Mouse (Mus musculus): Measurements from ENCODE around the gene Lysmd1. TPM values are rescaled to one million over a fixed set of nuclear protein-coding genes. Genes with fewer than 3 reads are reported as not detected.
"Not testable (repeated sequence)": the region's sequence is repeated elsewhere in the genome, so short reads cannot be mapped to it uniquely, and the experiment has no call there.

Gene Lysmd1
- polyA plus RNA-seq (2016; fragmentation: Nextera tagmentation; extraction: Ambion mirVana): 22.6 and 23.9 TPM in 2 replicates

DNA sequence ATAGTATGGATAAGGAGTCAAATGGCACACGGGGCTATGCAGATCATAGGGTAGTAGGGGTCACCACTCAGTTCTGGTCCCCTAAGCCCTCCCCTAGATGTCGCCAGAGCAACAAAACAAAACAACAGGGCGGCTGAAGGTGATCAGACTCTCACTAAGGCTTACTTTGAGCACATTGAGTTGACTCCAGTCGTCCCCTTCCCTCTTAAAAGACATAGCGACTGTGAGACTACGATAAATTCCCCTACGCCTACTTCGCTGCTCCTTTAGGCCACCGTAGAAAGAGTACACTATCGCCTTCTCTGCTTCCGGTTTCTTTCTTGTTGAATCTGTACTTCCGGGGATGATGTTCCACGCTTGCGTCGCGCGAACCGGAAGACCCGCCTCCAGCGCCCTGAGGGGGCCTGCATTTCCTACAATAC lies at the start of gene Lysmd1, which contains the start of gene Scnm1:
Gene Lysmd1 (plus strand): TSS at position 409 of the 422 bp plus-strand sequence.
Gene Scnm1 (minus strand): TSS at position 332 of the 422 bp plus-strand sequence.
- Histone ChIP-seq H3K4me1 (peaks cover 23% of the 10 kb centered on the region), H3K9me3 (replicated peaks) (no peaks in the 10 kb centered on the region), H3K4me3 (peak within 1 kb of the TSS; percentile 53), H3K27ac (peak within 1 kb of the TSS; percentile 71), H3K9ac (peak within 1 kb of the TSS; percentile 72), H3K4me2 (replicated peaks) (peak within 1 kb of the TSS; percentile 67), H3K27me3 (no peaks in the 10 kb centered on the region), H3K36me3 (peaks cover 31% of the 10 kb centered on the region; the same call in 1 of the 2 replicates)
- WGBS: 0% methylated on average over 20 of the region's 20 CpGs
- ATAC-seq (ENCODE audit: low FRiP score): peak; percentile 94

DNA sequence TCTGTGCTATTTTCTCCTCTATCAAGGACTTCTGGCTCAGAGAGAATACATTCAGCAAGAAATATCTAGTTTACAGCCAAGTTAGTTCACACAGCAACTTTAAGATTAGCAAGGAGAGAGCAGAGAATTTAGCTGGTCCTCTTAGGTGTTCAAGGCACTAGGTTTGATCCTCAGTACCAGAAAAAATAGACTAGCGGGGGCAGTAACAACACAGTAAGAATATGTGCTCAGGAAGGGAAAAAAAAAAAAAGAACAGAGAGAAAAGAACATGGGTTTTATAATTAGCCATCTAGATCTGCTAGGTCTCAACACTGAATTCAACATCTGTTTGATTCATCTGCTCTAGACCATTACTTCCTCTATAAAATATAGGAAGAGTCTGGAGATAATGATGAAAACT lies 45.8 kb upstream of the Lysmd1 start:
- Histone ChIP-seq H3K4me1 (no peaks in the 10 kb centered on the region), H3K36me3 (peaks cover 4% of the 10 kb centered on the region; the same call in 1 of the 2 replicates), H3K4me3 (no peak overlapping the region), H3K4me2 (replicated peaks) (no peak overlapping the region), H3K9ac (no peak overlapping the region), H3K27me3 (no peaks in the 10 kb centered on the region), H3K27ac (no peak overlapping the region), H3K9me3 (replicated peaks) (no peaks in the 10 kb centered on the region)
- no peak for ATAC-seq (ENCODE audit: low FRiP score)
- WGBS: 100% methylated on average over 1 of the region's 1 CpGs

DNA sequence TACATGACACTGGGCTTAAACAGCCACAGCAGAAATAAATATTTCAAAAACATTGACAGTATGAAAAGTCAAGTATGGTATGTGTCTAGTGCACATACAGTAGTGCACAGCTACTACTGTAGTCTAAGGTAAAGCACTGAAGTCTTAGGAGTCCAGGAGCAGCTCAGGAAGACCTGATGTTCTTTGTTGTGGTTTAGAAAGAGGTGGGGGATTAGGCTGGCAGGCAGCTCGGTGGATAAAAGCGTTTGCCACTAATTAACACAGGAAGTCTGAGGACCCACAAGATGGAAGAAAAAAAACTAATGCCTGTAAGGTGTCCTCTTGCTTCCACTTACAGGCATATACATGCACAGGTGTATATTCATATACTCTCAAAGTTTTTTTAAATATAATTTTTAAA lies 33.0 kb upstream of the Lysmd1 start:
- no peak overlapping the region for H3K4me2 ChIP-seq (replicated peaks)
- H3K36me3 ChIP-seq: peaks cover 8% of the 10 kb centered on the region; the same call in 1 of the 2 replicates
- peaks cover 7% of the 10 kb centered on the region for H3K4me1 ChIP-seq
- H3K9ac ChIP-seq: no peak overlapping the region
- no peak overlapping the region for H3K4me3 ChIP-seq
- no peaks in the 10 kb centered on the region for H3K27me3 ChIP-seq
- no peaks in the 10 kb centered on the region for H3K9me3 ChIP-seq (replicated peaks)
- no peak for ATAC-seq (ENCODE audit: low FRiP score)
- WGBS: 50% methylated on average over 2 of the region's 2 CpGs
- no peak overlapping the region for H3K27ac ChIP-seq

DNA sequence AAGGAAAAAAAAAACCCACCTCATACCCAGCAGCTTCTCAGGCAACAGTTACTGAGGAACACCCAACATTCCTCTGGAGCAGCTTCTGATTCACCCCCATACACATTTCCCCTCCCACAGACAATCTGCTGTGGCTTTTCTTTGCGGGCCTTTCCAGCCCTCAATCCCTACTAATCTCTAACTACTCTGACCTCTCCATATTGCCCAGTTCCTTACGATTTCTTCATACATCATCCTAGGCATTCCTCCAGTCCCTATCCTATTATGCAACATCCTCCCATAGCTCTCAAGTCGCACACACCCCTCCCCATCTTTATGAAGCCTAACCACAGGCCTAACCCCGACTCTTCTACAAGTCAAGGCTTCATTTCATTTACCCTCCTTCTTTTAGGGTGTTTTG lies 28.8 kb upstream of the Lysmd1 start:
- Histone ChIP-seq H3K4me2 (replicated peaks) (peak overlapping the region; percentile 67), H3K27me3 (no peaks in the 10 kb centered on the region), H3K4me1 (peaks cover 7% of the 10 kb centered on the region), H3K4me3 (peak overlapping the region; percentile 80), H3K27ac (no peak overlapping the region), H3K36me3 (peaks cover 3% of the 10 kb centered on the region; the same call in 1 of the 2 replicates), H3K9ac (peak overlapping the region; percentile 91), H3K9me3 (replicated peaks) (no peaks in the 10 kb centered on the region)
- ATAC-seq (ENCODE audit: low FRiP score): no peak
- WGBS: 71% methylated on average over 4 of the region's 4 CpGs

DNA sequence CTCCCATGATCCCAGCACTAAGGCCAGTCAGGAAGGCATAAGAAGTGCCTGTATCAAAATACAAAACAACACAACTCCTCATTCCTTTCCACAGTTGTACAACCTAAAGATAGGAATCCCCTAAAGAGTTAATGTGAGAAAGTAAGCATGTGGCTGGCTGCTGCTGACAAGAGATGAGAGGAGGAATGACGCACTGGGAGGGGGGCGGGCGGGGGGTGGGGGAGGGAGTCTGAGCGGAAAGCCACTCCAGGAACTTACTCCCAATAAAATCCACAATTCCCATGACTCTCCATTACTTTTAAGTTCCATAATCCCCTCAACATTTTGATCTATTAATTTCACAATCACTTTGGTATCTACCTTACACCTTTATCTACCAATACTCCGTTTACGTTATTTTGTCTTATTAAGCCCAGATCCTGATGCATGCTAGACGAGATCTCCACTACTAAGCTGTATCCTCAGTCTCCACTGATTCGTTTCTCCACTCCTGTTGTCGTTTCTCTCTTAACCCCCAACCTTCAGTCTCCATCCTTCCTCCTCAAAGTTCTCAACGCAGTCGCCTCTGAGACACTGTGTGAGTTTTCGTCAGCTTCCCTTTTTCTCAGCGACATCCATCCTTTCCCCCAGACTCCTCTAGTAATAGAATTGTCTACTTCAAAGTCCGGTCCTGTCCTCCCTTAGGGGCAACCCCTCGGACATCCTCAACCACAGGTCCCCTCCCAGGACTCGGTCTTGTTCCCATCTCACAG lies 28.1 kb upstream of the Lysmd1 start:
- H3K27me3 ChIP-seq: no peaks in the 10 kb centered on the region
- peaks cover 7% of the 10 kb centered on the region for H3K4me1 ChIP-seq
- H3K4me2 ChIP-seq (replicated peaks): peak overlapping the region; percentile 67
- H3K36me3 ChIP-seq: peaks cover 3% of the 10 kb centered on the region; the same call in 1 of the 2 replicates
- H3K27ac ChIP-seq: peak overlapping the region; percentile 79
- no peaks in the 10 kb centered on the region for H3K9me3 ChIP-seq (replicated peaks)
- H3K4me3 ChIP-seq: peak overlapping the region; percentile 80
- peak; percentile 3; the same call in 1 of the 2 replicates for ATAC-seq (ENCODE audit: low FRiP score)
- WGBS: 3% methylated on average over 16 of the region's 16 CpGs
- peak overlapping the region; percentile 91 for H3K9ac ChIP-seq

DNA sequence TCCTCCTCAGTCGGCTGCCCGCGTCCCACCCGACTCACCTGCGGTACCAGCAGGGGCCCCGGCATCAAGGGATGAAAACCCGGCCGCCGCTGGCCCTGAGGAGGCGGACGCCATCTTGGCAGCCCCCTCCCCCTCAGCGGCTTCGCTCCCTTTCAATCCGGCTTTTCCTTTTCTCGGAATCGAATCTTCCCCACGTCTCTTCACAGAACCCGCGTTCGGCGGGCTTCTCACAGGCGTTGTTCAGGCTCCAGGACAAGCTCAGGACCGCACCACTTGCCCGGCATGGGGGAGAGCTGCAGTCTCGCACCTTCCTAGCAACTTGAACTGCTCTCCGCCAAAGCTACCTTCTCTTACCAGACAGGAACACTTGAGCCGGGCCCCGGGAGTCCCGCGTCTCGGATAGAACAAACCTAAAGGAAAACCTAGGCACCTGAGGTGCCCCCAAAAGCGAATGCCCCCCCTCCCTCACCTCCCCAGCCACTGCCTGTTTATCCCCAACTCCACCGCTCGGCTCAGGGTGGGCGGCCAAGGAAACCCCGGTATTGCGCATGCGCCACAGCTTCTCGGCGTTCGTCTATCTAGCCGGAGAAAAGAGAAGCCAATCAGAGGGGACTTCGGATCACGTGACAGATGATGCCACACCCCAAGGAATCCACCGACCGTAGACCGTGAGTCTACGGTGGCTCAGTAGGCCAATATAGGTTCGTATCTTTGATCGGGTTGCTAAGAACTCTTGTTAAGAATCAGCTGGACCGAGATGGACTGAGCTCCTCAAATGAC lies 27.4 kb upstream of the Lysmd1 start, which contains the start of gene Pip5k1a:
Gene Pip5k1a (minus strand): TSS at position 593 of the 780 bp plus-strand sequence.
- H3K4me3 ChIP-seq: peak within 1 kb of the TSS; percentile 80
- H3K27me3 ChIP-seq: no peaks in the 10 kb centered on the region
- H3K27ac ChIP-seq: peak within 1 kb of the TSS; percentile 79
- H3K4me2 ChIP-seq (replicated peaks): peak within 1 kb of the TSS; percentile 67
- peaks cover 7% of the 10 kb centered on the region for H3K4me1 ChIP-seq
- H3K36me3 ChIP-seq: peaks cover 3% of the 10 kb centered on the region; the same call in 1 of the 2 replicates
- H3K9me3 ChIP-seq (replicated peaks): no peaks in the 10 kb centered on the region
- under 1% methylated on average over 51 of the region's 51 CpGs for WGBS
- peak within 1 kb of the TSS; percentile 91 for H3K9ac ChIP-seq
- peak; percentile 93 for ATAC-seq (ENCODE audit: low FRiP score)

DNA sequence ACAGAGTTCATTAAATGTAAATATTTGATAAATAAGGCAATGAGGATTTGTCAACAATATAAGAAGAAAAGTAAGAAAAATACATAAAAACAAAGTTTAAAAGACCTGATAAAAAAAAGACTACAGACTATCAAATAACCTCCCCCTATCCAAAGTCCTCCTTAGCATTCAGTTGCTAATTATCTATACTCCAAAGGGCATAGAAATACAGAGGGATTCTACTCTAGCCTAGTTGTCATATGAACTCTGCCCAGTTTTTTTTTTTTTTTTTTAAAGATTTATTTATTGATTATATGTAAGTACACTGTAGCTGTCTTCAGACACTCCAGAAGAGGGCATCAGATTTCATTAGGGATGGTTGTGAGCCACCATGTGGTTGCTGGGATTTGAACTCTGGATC lies 26.6 kb upstream of the Lysmd1 start:
- Histone ChIP-seq H3K4me2 (replicated peaks) (peak overlapping the region; percentile 56), H3K4me3 (peak overlapping the region; percentile 80), H3K4me1 (peaks cover 12% of the 10 kb centered on the region), H3K27ac (peak overlapping the region; percentile 79; the same call in 1 of the 2 replicates)
- not testable (repeated sequence) for ATAC-seq (ENCODE audit: low FRiP score); H3K9me3 ChIP-seq (replicated peaks); H3K9ac ChIP-seq; H3K27me3 ChIP-seq; H3K36me3 ChIP-seq

DNA sequence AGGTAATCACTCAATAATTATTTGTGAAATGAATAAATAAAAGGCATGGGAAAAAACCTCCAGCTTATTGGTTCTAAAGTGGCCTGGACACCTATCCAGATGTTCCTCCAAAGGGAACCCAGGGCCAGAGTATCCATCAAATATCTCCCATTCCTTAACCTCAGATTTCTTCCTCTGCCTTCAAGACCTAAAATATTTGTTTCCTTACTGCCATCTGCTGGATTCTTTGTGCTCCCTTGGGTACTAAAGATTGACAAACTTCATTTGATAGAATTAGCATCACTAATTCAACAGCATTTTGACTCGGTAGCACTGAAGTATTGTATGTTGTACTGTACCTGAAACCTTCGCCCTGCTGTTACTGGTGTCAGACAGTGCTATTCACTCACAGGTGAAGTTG lies 26.0 kb upstream of the Lysmd1 start:
- 67% methylated on average over 2 of the region's 2 CpGs for WGBS
- no peak for ATAC-seq (ENCODE audit: low FRiP score)
- Histone ChIP-seq H3K9ac (no peak overlapping the region), H3K4me3 (no peak overlapping the region), H3K4me1 (peaks cover 14% of the 10 kb centered on the region), H3K27ac (no peak overlapping the region), H3K4me2 (replicated peaks) (no peak overlapping the region), H3K36me3 (peaks cover 3% of the 10 kb centered on the region; the same call in 1 of the 2 replicates), H3K9me3 (replicated peaks) (no peaks in the 10 kb centered on the region), H3K27me3 (no peaks in the 10 kb centered on the region)

DNA sequence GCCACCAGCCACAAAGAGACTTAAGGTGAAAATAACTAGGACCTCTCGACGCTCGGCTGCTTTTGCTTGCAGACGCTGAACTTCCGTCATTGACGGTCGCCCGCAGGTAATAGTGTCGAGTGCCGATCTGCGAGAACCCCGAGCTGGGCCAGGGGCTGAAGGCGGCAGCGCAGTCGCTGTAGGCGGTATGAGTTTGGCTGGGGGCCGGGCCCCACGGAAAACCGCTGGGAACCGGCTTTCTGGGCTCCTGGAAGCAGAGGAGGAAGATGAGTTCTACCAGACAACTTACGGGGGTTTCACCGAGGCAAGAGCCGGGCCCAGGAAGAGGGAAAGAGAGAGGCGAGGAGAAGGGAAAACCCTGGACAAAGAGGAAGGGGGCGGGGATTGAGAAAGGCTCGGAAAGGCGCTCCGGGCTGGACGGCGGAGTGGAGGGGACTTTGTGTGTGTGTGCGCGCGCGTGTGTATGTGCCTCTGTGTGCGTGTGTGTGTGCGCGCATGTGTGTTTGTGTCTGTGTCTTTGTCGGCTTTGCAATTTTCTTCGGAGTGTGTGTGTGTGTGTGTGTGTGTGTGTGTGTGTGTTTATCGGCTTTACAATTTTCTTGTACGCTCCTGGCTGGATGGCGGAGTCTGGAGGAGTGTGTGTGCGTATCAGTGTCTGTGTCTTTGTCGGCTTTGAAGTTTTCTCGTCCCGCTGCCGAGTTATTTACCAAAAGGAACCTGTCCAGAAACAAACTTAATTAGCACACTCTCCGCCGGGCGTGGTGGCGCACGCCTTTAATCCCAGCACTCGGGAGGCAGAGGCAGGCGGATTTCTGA lies 22.8 kb upstream of the Lysmd1 start, which contains the start of gene Vps72:
Gene Vps72 (plus strand): TSS at position 112 of the 816 bp plus-strand sequence.
- peak; percentile 75 for ATAC-seq (ENCODE audit: low FRiP score)
- Histone ChIP-seq H3K9ac (peak within 1 kb of the TSS; percentile 88), H3K9me3 (replicated peaks) (no peaks in the 10 kb centered on the region), H3K4me1 (peaks cover 7% of the 10 kb centered on the region), H3K4me2 (replicated peaks) (peak within 1 kb of the TSS; percentile 46), H3K4me3 (peak within 1 kb of the TSS; percentile 57), H3K27me3 (no peaks in the 10 kb centered on the region), H3K27ac (peak within 1 kb of the TSS; percentile 97), H3K36me3 (peaks cover 16% of the 10 kb centered on the region)
- 1% methylated on average over 53 of the region's 54 CpGs for WGBS

DNA sequence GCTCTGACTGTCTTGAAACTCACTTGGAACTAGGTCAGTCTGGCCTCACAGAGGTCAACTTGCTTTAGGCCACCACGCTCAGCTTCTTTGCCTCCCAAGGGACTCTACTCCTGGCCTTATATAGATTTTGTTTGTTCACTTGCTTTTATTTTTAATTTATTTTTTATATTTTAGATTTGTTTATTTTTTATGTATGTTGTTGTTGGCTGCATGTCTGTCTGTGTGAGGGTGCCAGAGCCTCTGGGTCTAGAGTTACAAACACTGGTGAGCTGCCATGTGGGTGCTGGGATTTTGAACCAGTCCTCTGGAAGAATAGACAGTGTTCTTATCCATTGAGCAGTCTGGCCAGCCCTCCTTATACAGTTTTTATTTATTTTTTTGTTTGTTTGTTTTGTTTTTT lies 21.1 kb upstream of the Lysmd1 start:
- H3K9ac ChIP-seq: no peak overlapping the region
- H3K4me3 ChIP-seq: no peak overlapping the region
- ATAC-seq (ENCODE audit: low FRiP score): no peak
- no peak overlapping the region for H3K27ac ChIP-seq
- peaks cover 7% of the 10 kb centered on the region for H3K4me1 ChIP-seq
- H3K4me2 ChIP-seq (replicated peaks): peak overlapping the region; percentile 46
- no peaks in the 10 kb centered on the region for H3K9me3 ChIP-seq (replicated peaks)
- H3K27me3 ChIP-seq: no peaks in the 10 kb centered on the region
- H3K36me3 ChIP-seq: peaks cover 19% of the 10 kb centered on the region
- WGBS: 92% methylated on average over 1 of the region's 1 CpGs

DNA sequence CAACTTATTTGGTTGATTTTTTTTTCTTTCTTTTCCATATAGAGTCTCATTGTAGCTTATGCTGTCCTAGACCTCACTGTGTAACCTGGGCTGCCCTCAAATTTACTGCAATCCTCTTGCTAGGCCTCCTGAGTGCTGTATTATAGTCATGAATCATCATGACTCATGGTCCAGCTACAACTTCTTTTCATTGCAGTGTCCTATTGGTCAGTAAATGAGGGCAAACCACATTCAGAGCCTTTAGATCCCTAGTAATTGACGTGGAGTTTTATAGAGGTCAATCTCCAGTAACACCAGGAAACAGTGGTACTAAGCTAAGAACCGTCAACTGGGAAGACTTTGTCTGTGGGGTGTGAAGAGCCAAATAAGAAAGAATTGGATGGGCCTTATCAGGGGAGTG lies 16.1 kb upstream of the Lysmd1 start:
- WGBS: 90% methylated on average over 2 of the region's 2 CpGs
- ATAC-seq (ENCODE audit: low FRiP score): no peak
- no peak overlapping the region for H3K4me3 ChIP-seq
- H3K9me3 ChIP-seq (replicated peaks): no peaks in the 10 kb centered on the region
- H3K4me1 ChIP-seq: no peaks in the 10 kb centered on the region; the same call in 1 of the 2 replicates
- H3K4me2 ChIP-seq (replicated peaks): no peak overlapping the region
- peaks cover 63% of the 10 kb centered on the region for H3K36me3 ChIP-seq
- H3K27me3 ChIP-seq: no peaks in the 10 kb centered on the region
- no peak overlapping the region for H3K9ac ChIP-seq
- H3K27ac ChIP-seq: no peak overlapping the region

Measured in hindbrain, embryonic 12.5 days (tissue).